Mouse (Mus musculus) layer of hippocampus, postnatal 10 days (tissue): ENCODE data around the gene Pck1. TPM values are rescaled to one million over a fixed set of nuclear protein-coding genes. Genes with fewer than 3 reads are reported as not detected.

Source experiments
- DNase-seq, 2 experiments: peaks; one replicate each; pipeline ENCODE4 v3.0.0; 2021; ENCODE audit warnings: low spot score in 2 of 2
- total RNA-seq, 2 experiments: library from RNA; stranded (reverse); gene quantifications; 2 replicates each; pipeline ENCODE4 v1.2.3; 2021

Gene Pck1
- total RNA-seq, 2 experiments from 2014 or later, result not detected

- DNase-seq, result peak; percentile 65 to 74
Observed at GRCm38 (mm10) chr2:173173521-173174511, 21.0 kb downstream of the Pck1 start.

DNA sequence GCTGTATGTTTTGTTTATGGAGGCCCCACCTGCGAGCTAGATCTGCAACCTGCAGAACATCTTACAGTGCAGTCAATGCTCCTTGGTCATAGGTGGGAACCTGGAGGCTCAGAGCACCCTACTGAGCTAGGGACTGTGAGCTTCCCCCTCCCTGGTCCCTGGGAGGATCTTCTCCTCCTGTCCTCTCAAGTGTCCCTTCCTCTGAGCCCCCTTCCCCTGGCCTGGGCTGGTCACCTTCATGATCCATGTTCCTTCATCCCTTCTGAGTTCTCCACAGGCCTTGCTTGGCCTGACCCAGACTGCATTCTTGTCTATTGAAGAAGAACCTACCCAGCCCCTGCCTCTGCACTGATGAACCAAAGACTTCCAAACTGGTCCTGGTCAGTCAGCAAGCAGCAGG, 21.7 kb downstream of the Pck1 start:
- peak in 1 of 2 experiments; percentile 2 for DNase-seq

DNA sequence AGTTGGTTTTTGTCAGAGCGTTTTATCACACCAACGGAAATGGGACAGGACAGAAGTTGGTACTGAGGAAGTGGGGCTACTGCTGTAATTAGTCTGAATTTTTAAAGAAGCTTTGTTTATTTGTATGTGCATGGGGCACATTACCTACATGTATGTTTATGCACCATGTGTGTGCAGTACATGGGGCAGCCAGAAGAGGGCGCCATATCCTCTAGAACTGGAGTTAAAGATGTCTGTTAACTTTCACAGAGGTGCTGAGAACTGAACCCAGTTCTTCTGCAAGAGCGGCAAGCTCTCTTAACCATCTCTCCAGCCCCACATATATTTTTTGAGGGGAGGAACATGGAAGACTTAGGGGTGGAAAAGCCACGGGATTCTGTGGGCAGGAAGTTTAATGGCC, 22.9 kb downstream of the Pck1 start:
- peak in 1 of 2 experiments; percentile 3 for DNase-seq

DNA sequence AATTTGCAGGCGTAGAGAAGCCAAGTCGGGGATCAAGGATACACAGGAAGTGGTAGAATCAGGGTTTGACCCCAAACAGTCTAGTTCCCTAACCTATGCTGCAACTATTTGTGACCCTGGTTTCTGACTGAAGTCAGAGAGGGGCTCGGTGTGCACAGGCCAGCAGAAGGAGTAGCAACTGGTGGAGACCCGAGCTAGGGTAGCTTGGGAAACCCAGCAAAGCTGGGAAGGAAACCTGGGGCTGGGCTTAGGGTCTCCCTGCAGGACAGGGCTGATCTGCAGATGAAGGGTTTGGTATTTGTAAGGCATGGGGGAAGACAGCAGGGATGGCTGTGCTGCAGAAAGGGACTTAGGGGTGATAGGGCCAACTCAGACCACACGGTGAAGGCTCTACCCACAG, 24.6 kb downstream of the Pck1 start:
- DNase-seq, result no peak

DNA sequence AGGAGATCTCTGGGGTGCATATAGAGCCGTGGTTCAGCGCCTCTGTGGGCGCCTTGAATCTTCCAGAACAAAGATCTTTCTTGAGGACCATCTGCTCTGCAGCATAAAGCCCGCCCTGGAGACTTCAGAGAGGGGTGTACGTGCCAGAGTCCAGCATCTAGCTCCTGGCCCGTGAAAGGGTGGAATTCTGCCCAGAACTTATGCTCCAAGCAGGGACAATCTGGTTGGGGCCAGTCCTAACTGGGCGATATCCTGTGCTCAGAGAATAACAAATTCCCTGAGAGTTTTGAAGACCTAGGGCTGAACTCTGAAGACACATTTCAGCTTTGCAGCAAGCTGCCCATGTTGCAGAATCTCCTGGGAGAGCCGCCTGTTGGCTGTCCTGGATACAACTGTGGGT, 25.1 kb downstream of the Pck1 start:
- DNase-seq, result no peak

GRCm38 (mm10) chr2:173179046-173179445, 26.2 kb downstream of the Pck1 start:
- no peak for DNase-seq

DNA sequence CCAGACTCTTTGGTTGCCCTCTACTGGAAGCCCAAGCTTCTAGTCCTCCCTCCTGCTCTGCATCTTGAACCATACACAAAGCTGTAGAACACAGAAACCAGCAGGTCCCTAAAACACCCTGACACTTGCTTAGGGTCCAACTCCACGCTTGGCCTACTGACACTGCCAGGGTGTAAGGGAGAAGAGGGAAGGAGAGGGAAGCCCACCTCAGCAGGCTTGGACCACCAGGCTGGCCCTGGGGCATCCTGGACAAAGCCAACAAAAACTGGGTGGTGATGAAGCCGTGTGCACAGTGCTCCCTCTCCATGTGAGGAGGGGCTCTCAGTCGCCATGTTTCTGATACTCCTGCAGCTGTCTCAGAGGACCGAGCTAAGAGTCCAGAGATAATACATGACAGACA, 27.2 kb downstream of the Pck1 start:
- no peak for DNase-seq

- no peak for DNase-seq
Observed at GRCm38 (mm10) chr2:173180721-173181388, 28.0 kb downstream of the Pck1 start.

DNA sequence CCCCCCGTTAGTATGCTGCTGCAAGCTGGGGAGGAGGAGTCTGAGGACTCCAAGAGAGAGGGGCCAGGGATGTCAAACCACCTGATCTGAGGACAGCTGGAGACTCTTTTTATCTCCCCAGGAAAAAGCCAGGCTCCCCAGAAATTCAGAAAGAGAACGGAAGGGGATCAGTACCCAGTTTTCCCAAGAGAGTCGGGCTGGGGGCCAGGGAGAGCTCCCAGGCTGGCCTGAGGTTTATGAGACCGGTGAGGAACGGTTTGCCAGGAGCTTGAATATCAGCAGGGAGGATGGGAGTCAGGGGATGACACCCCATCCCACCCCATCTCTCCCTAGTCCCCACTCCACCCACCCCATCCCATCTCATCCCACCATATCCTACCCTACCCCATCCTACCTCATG, 28.6 kb downstream of the Pck1 start:
- DNase-seq, result no peak

DNA sequence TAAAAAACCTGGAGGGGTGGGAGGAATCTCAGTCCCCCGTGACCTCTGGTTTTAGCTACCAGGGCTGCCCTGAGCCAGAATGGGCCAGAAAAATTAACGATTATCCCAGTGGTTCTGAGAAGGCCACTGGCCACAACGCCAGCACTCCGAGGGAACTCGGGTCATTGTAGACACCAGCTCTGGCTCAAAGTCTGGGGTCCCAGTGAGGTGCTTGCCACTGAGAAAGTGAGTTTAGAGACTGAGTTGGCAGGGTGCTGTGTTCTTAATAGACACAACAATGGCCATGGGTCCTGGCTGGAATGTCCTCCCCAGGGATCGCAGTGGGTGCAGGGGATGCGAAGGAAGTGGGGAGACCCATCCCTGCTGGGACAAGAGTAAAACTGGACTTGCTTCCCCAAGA, 29.1 kb downstream of the Pck1 start:
- no peak for DNase-seq

GRCm38 (mm10) chr2:173182796-173183195, 29.9 kb downstream of the Pck1 start:
- no peak for DNase-seq

- no peak for DNase-seq
Observed at GRCm38 (mm10) chr2:173183311-173183710, 30.5 kb downstream of the Pck1 start.

DNA sequence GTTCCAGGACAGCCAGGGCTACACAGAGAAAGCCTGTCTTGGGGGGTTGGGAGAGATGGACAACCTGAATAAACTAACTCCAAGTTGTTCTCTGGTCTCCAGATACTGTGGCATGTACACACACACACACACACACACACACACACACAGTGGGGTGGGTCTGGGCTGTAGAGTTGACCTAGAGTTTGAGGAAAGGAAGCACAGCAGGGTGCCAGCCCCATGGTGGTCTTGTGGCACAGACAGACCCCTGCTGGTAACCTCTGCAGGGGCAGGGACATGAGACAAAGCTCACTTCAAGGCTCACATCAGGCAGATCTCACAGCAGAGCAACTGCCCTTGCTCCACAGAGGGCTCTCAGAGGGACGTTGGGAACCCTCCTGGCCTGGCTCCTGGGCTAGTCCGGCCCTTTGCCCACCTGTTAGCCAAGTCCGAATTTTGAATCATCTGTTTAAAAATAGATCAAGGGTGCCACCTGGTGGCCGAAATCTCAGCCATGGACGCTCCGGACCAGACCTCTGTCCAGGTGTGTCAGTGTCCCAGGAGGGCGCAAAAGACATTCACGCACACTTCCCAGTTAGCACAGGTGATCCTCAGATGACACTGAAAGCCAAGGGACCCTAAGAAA, 31.1 kb downstream of the Pck1 start:
- peak; percentile 72 to 76 for DNase-seq

DNA sequence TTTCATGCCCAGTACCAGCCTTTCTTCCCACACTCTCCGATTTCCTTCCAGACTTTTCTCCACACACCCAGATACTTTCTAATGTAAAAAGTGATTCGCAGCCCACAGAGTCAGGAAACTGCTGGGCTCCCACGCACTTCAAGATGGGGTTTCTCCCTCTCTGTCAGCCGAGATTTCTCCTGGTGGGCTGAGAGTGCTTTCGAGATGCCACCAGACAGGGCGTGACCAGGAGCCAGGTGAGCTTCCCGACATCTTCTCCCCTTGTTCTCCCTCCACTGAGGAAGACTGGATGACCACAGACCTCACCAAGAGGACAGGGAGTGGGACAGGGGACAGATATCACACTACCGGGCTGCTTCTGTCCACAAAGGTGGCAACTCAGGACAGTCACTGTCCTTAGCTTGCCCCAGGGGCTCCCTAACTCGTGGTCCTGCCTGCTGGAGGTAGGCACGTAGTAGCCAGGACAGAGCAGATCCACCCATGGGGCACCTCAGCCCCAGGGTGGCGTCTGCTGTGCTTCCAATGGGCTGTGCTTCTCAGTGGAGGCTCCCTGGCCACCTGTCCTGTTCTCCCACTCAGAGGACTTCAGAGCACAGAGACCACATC, 31.7 kb downstream of the Pck1 start:
- no peak for DNase-seq

- no peak for DNase-seq
Observed at GRCm38 (mm10) chr2:173185282-173185681, 32.4 kb downstream of the Pck1 start.

DNA sequence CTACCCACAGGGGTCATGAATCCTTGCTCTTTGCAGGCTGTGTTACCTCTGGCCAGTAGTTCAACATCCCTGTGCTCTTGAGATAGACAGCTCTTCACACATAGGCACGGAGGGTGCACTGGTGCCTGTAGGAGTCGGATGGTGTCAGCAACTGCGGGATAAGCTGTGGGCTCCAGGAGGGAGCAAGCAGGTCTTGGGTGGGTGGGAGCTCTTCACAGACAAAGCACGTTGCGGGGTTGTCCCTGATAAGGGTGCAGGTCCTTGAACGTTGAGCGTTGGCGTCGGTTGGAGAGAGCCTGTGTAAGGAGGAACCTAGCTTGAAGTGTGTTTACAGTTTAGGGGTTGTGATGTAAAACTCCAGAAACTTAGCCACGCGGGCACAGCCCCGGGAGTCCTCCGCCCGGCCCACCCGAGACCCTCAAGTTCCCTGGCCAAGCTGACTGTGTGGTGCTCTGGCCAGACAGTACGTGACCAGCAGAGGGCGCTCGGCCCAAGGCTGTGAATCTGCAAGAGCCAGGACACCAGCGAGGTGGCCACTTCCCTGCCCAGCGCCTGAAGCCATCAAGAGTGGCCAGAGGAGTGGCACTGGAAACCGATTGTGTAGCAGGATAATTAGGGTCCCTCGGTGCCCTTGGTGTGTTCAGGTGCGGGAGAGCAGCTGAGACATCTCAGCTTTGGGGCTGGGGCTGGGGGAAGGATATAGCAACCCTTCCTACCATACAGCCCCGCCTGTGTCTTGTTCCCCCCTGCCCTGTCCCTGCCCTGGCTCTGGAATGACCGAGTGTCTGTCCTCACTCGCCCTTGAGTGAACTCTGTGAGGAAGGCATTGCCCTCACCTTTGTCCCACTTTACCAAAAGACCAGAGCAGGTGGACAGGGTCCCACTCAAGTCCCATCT, 33.4 kb downstream of the Pck1 start:
- DNase-seq, result peak; percentile 90 to 94

DNA sequence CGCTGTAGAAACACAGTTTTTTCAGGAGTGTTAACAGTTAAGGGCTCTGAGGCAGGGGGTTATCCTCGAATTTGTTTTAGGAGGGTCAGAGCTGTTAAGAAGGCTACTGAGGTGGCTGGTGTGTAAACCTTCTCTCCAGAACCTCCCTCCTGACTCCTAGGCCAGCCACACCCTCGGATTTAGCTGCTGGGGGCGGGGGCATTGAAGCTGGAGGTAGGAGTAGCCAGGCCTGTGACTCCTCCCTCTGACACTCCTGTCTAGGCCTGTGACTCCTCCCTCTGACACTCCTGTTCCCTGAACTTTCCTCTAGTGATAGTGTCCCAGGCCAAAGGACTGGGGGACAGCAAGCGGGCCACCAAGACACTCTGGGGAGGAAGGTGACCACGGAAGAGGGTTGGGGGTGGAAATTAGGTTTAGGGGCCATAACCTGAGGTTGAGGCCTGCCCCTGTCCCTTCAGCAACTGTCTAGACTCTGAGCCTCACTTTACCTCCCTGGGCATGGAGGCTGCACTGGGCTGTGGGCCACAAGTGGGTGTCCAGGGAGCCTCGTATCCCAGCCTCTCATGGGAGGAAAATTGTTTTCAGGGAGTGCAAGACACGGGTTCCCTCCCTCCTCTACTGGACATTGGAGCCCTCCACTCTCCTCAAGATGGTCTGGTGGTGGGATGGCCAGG, 34.5 kb downstream of the Pck1 start:
- no peak for DNase-seq

DNA sequence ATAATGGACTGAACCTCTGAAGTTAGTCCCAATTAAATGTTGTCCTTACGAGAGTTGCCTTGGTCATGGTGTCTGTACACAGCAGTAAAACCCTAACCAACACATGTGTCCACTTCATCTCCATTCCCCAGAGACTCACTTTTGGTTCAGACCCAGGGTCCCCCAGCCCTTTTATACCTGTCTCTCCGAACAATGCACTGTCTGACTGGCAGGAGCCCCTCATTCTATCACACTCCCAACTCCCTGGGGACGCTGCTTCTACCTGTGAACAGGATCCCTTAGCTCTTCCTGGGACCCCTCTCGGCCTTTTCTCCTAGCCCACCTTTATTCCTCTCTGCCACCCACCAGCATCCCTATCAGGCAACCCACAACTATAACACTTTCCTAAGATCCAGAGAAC, 41.9 kb downstream of the Pck1 start:
- DNase-seq, result no peak

GRCm38 (mm10) chr2:173202924-173203689, 50.3 kb downstream of the Pck1 start:
- no peak for DNase-seq
